Mouse (Mus musculus): ENCODE measurements around the gene Atg14.

Gene Atg14

GRCm38 (mm10) chr14:47570549-47570948 is at the start of gene Atg14:
Gene Atg14, minus strand, starts transcription at chr14:47570649.
- 95% methylated on average over 11 of the region's 11 CpGs for WGBS

- WGBS, result 79% methylated on average over 5 of the region's 5 CpGs
Observed at GRCm38 (mm10) chr14:47618891-47619290, 48.4 kb upstream of the Atg14 start.

GRCm38 (mm10) chr14:47613254-47613653 is 42.8 kb upstream of the Atg14 start:
- WGBS, result 87% methylated on average over 7 of the region's 7 CpGs

GRCm38 (mm10) chr14:47597942-47598388 is 27.5 kb upstream of the Atg14 start:
- 11% methylated on average over 11 of the region's 11 CpGs for WGBS

GRCm38 (mm10) chr14:47594426-47595103 is 24.1 kb upstream of the Atg14 start:
- WGBS, result 69% methylated on average over 7 of the region's 7 CpGs

GRCm38 (mm10) chr14:47590391-47590975 is 20.0 kb upstream of the Atg14 start:
- WGBS, result 33% methylated on average over 10 of the region's 10 CpGs

- 73% methylated on average over 1 of the region's 1 CpGs for WGBS
Observed at GRCm38 (mm10) chr14:47589444-47589843, 19.0 kb upstream of the Atg14 start.

- 63% methylated on average over 2 of the region's 2 CpGs for WGBS
Observed at GRCm38 (mm10) chr14:47581681-47582080, 11.2 kb upstream of the Atg14 start.

- WGBS, result 54% methylated on average over 1 of the region's 1 CpGs
Observed at GRCm38 (mm10) chr14:47581280-47581679, 10.8 kb upstream of the Atg14 start.

GRCm38 (mm10) chr14:47578086-47578485 is 7.6 kb upstream of the Atg14 start:
- 59% methylated on average over 2 of the region's 2 CpGs for WGBS

- WGBS, result 73% methylated on average over 4 of the region's 4 CpGs
Observed at GRCm38 (mm10) chr14:47576687-47577086, 6.2 kb upstream of the Atg14 start.

GRCm38 (mm10) chr14:47574721-47575120 is 4.3 kb upstream of the Atg14 start:
- 64% methylated on average over 11 of the region's 11 CpGs for WGBS

GRCm38 (mm10) chr14:47572707-47573106 is 2.3 kb upstream of the Atg14 start:
- WGBS, result 85% methylated on average over 4 of the region's 4 CpGs

GRCm38 (mm10) chr14:47567962-47568652 is 2.3 kb downstream of the Atg14 start:
- under 1% methylated on average over 46 of the region's 46 CpGs for WGBS

GRCm38 (mm10) chr14:47563106-47563505 is 7.3 kb downstream of the Atg14 start:
- WGBS, result 82% methylated on average over 4 of the region's 4 CpGs

GRCm38 (mm10) chr14:47562530-47562929 is 7.9 kb downstream of the Atg14 start:
- WGBS, result 92% methylated on average over 1 of the region's 1 CpGs

- 93% methylated on average over 2 of the region's 2 CpGs for WGBS
Observed at GRCm38 (mm10) chr14:47560714-47561113, 9.7 kb downstream of the Atg14 start.

GRCm38 (mm10) chr14:47555225-47555624 is 15.2 kb downstream of the Atg14 start:
- 98% methylated on average over 5 of the region's 5 CpGs for WGBS

- WGBS, result 98% methylated on average over 4 of the region's 4 CpGs
Observed at GRCm38 (mm10) chr14:47554236-47554635, 16.2 kb downstream of the Atg14 start.

- 89% methylated on average over 2 of the region's 2 CpGs for WGBS
Observed at GRCm38 (mm10) chr14:47553380-47553779, 17.1 kb downstream of the Atg14 start.

GRCm38 (mm10) chr14:47551668-47552067 is 18.8 kb downstream of the Atg14 start:
- 92% methylated on average over 6 of the region's 6 CpGs for WGBS

GRCm38 (mm10) chr14:47544877-47545276 is 25.6 kb downstream of the Atg14 start:
- WGBS, result 92% methylated on average over 4 of the region's 4 CpGs

GRCm38 (mm10) chr14:47544286-47544685 is 26.2 kb downstream of the Atg14 start:
- 89% methylated on average over 5 of the region's 5 CpGs for WGBS

All from cerebral cortex, adult 2 months (tissue).